Mouse (Mus musculus) layer of hippocampus, adult 18-20 months (tissue): ENCODE data around the gene Olfr209. TPM values are rescaled to one million over a fixed set of nuclear protein-coding genes. Genes with fewer than 3 reads are reported as not detected.
"Not testable (repeated sequence)": the region's sequence is repeated elsewhere in the genome, so short reads cannot be mapped to it uniquely, and the experiment has no call there.

Source experiments
- DNase-seq, 2 experiments: peaks; one replicate each; pipeline ENCODE4 v3.0.0; 2022; ENCODE audit warnings: low spot score in 2 of 2
- long read RNA-seq: library from polyadenylated mRNA; stranded (forward); transcript quantifications from one replicate; pipeline ENCODE4 v2.0.0, GENCODE M21; 2021
- total RNA-seq, 2 experiments: library from RNA; stranded (reverse); gene quantifications; 2 replicates each; pipeline ENCODE4 v1.2.3; 2021

The Olfr209 gene
- total RNA-seq, result not detected
- long read RNA-seq, result 0 reads

DNA sequence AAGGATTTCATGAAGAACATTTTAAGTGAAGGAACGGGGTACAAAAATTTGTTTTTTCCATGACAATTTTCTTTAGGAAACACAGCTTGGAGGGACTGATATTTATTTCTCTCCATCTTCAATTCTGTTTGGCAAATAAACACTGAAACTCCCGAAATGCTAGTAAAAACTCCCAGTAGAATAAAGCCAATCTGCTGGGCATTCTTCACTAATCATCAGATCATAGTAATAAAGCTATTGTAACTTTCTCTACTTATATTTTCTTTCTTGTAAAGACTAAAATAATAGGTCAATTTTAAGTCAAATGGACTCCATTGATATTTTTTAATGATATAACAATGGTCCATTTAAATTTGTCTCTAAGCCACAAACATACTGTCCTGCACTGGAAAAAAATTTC lies at the start of gene Olfr209:
TSS of gene Olfr209 (minus strand) at position 101 of the 400 bp plus-strand sequence.
- no peak for DNase-seq

DNA sequence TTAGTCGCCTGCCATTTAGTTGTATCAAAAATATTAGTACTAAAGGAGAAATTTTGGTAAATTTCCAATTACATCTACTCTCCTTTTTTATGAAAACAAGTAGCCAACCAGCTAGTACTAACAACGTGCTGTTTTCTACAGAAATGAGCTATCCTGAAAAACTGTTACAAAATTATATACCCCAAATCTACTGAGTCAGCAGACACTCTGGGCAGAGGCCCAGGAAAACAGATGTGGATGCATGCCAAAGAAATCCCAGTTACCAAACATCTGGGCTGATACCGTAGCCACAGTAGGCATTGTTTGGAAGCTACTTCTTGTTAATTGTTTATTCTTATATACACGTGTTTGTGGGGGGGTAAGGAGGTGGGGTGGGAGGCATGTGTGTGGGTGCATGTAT lies 49.7 kb upstream of the Olfr209 start:
- DNase-seq, result no peak

DNA sequence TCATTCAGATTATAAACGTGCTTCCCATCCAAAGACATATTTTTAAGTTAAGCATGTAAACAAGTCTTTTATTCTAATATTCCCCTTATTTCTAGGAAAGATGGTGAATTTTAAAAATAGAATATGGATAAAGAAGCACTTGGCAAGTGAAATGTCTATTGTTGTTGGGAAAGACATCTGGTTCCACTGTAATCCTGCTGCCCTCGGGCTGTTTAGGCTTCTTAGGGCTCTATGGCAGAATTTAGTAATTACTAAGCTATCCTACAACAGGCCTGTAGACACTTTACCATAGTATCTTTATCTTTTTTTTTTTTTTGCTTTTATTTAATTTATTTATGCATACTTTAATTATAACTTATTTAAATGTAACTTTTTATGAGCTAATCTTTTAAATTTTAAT lies 46.0 kb upstream of the Olfr209 start:
- no peak for DNase-seq

DNA sequence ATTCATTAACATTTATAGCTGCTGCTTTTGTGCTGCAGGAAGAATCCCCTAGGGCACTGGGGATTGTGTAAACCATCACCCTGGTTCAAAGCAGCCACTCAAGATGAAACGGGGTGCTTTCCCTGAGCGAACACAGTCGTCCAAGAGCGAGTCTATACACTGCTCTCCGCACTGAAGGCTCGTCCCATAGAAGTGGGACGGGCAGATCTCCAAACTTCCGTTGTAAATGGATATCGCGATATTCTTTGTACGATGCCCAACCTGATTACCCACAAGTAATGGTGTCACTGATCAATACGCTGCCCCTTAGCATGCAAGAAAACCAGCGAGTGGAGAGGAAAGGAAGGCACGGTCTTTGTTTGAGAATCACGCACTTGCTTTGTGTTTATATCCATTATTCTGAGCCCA lies 45.6 kb upstream of the Olfr209 start:
- DNase-seq, result no peak

DNA sequence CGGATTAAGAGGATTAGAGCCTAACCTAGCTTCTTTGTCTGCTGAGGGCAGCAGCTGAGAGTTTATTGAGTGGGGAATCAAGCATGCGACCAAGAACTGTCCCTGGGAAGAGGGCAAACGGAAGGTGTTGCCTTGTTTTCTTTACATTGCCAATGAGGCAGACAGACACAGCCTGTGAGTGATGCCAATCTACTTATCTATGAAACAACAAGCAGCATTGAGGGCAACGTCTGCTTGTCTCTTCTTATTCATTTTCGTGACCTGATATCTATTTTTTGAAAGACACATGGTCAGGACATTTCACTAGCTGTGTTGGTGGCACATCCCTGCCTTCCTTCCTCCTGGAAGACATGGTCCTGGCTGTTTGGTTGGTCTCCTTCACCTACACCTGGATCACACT lies 43.2 kb upstream of the Olfr209 start, which contains the start of gene Gabrr3:
TSS of gene Gabrr3 (plus strand) at position 301 of the 400 bp plus-strand sequence.
- no peak for DNase-seq

DNA sequence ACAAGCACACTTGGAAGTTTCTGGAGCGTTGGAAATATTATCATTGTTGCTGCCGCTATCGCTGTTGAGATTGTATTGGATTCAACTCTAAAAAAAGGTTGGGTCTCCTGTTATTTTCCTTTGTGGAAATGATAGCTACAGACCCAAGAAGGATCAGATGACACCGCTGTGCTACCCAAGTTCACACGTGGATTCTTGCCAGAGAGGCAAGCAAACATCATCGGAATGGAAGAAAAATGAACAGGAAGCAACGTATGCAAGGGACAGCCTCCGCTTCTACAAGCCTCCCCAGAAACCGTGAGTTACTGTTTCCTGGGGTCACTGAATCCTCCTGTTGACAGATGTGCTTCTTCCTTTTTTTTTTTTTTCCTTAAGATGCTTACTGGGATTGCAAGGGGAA lies 41.0 kb upstream of the Olfr209 start:
- DNase-seq, result no peak

DNA sequence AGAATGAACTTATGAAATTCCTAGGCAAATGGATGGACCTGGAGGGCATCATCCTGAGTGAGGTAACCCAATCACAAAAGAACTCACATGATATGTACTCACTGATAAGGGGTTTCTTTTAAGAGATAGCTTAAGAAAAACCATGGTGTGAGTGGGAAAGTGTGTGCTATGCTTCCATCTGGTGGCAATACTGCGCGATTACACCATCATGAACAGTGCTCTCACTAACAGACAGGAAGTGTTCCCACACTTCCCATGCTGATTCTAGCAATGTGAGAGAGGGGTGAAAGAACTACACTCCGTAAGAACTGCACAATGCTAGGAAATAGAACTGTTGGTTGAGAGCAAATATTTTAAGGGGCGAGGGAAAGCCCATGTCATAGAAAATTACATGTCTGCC lies 39.9 kb upstream of the Olfr209 start:
- DNase-seq, result peak; percentile 21 to 63

DNA sequence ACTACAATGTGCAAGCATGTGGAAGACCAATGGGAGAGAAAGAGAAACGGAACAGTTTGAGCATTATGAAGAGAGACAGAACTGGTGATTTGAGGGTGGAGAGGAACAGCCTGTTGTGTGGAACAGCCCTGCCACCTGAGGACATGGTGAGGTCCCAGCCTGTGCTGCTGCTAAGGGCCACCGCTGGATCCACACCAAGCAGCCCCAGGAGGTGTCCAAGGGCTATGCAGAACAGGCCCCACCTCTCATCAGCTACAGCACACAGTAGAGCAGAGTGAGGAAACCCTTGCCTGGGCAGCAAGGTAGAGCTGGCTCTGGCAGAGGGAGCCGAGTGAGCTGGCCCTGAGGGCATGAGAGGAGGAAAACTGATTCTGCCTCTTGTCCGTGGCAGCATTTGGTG lies 38.2 kb upstream of the Olfr209 start:
- DNase-seq, result no peak

DNA sequence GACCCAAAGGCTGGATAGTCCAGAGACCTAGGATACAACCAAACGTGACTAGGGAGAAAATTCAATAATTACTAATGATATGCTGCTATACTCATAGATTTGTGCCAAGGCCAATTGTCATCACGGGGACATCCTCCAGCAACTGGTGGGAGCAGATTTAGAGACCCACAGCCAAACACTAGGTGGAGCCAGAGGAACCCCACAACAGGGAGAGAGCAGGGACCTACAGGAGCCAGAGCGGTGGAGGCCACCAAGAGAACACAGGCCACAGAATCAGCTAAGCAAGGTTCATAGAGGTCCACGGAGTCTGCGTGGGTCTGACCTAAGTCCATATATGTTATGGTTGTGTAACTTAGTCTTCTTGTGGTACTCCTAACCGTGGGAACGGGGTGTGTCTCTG lies 37.3 kb upstream of the Olfr209 start:
- DNase-seq, result no peak

DNA sequence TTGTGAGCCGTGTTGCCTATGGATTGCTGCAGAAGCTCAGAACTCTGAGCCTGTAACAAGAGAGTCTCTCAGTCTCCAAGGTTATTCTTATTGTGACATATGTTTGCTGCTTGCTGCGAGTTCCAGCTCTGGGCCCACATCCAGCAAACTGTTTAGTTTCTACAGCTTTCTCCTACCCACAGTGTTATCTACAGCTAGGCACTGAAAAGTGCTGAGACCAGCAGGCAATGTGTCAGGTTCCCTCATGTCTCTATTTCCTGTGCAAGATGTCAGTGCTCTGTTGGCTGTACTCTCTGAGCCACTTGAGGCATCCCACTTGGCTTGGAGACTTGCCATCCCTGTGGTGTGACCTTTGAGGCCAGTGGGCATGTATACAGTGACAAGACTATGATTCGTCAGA lies 29.5 kb upstream of the Olfr209 start:
- peak; percentile 64 to 85 for DNase-seq

DNA sequence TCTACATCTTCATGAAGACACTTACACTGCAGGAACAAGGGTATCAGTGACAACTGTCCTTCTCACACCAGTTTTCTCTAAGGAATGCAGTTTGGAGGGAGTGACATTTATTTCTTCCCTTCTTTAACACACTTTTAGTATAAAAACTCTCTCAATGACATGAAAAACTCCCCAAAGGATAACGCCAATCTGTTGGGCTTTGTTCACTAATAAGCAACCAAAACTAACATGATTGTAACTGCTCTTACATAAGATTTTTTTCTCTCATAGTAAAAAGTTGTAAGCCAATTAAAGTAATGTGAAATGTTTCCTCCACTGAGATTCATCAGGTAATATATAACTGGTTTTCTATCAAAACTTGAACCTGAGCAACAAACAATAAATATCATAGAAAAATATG lies 14.6 kb downstream of the Olfr209 start, which contains the start of gene Olfr206:
TSS of gene Olfr206 (minus strand) at position 101 of the 400 bp plus-strand sequence.
- no peak for DNase-seq

DNA sequence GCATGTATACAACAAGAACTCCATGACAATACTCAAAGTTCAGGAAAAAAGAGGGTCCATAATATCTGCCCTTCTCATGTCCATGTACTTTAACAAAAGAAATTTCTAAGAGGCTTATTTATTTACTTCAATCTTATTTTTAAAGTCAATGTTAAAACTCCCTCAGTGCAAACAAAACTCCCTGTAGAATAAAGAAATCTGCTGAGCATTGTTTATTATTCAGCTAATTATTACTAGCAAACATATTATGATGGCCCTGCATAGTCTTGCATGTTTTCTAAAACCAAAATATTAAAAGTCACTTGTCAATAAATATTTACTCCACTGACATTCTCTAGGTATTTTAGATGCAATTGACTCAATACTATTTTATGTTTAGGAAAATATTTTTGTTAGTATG lies 32.8 kb downstream of the Olfr209 start, which contains the start of gene Olfr205:
TSS of gene Olfr205 (minus strand) at position 101 of the 400 bp plus-strand sequence.
- no peak for DNase-seq

DNA sequence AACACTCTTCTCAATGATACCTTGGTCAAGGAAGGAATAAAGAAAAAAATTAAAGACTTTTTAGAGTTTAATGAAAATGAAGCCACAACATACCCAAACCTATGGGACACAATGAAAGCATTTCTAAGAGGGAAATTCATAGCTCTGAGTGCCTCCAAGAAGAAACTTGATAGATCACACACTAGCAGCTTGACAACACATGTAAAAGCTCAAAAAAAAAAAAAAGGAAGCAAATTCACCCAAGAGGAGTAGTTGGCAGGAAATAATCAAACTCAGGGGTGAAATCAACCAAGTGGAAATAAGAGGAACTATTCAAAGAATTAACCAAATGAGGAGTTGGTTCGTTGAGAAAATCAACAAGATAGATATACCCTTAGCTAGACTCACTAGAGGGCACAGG lies 40.5 kb downstream of the Olfr209 start:
- not testable (repeated sequence) for DNase-seq

DNA sequence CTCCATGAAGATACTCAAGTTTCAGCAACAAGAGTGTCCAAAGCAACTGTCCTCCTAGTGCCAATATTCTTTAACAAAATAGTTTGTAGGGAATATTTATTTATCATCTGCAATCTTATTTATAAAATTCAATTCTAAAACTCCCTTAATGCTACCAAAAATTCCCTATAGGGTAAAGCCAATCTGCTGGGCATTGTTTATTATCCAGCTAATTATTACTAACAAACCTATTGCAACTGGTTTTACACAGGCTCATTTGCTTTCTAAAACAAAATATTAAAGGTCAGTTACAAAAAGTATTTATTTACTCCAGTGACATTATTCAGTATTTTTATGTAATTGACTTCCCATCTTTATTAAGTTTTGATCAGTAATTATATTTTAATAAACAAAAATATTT lies 45.6 kb downstream of the Olfr209 start, which contains the start of gene Olfr204:
TSS of gene Olfr204 (minus strand) at position 101 of the 400 bp plus-strand sequence.
- no peak for DNase-seq

Other genes starting within 250 kb of the Olfr209 start
- not detected for gene Olfr194, start 242.9 kb downstream of the Olfr209 start, total RNA-seq
- not detected for gene Olfr195, start 216.9 kb downstream of the Olfr209 start, total RNA-seq
- not detected for gene Olfr196, start 193.5 kb downstream of the Olfr209 start, total RNA-seq
- not detected for gene Olfr198, start 160.5 kb downstream of the Olfr209 start, total RNA-seq
- gene Olfr199, start 144.2 kb downstream of the Olfr209 start, total RNA-seq, result not detected
- gene Olfr201, start 91.4 kb downstream of the Olfr209 start, total RNA-seq, result not detected
- gene Olfr202, start 77.2 kb downstream of the Olfr209 start, total RNA-seq, result not detected
- gene Olfr203, start 65.1 kb downstream of the Olfr209 start, total RNA-seq, result not detected
- not detected for gene Olfr204, start 45.7 kb downstream of the Olfr209 start, total RNA-seq
- gene Olfr205, start 32.9 kb downstream of the Olfr209 start, total RNA-seq, result not detected
- not detected for gene Olfr206, start 14.7 kb downstream of the Olfr209 start, total RNA-seq
- under 1 TPM in 1 of 2 experiments, not detected in 1; 0.15 TPM for gene Gabrr3, start 43.3 kb upstream of the Olfr209 start, total RNA-seq
- 10 to 100 TPM; 14.2 to 14.3 TPM for gene Riox2, start 107.8 kb upstream of the Olfr209 start, total RNA-seq
- gene Crybg3, start 237.0 kb upstream of the Olfr209 start, total RNA-seq, result 1 to 10 TPM; 4.5 TPM